In the genomic region with DNA sequence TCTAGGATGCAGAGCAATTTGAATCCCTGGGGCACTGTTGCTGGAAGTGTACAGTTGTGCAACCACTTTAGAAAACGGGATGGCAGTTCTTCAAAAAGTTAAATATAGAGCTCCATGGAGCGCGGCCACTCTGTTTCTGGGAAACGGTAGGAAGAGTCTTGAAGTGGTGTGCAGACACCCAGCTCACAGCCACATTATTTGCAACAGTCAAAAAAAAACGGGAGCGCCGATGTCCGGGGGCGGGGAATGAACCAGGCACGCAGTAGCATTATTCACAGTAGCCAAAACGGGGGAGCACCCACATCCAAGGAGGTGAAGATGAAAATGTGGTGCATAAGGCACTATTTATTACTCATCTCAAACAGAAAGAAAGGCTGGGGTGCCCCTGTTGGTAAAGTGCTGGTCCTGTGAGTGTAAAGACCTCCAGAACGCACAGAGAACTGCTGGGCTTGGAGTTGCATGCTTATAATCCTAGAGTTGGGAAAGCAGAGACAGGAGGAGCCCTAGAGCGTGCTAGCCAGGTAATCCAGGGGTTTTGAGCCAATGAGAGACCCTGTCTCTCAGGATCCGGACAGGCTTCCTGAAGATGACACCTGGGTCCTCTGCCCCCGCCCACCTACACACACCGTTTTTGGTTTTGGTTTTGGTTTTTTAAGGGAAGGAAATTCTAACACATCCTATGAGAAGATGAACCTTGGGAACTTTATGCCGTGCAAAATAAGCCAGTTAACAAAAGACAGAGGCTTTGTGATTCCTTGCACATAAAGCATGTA, we compare ENCODE assay signal across 19 mouse cellular contexts. TPM values are rescaled to one million over a fixed set of nuclear protein-coding genes. Genes with fewer than 3 reads are reported as not detected.
DNase-seq lines count a peak whose midpoint lies in the region; ATAC-seq and TF ChIP-seq lines count a peak whose summit lies in the region.
"Had no signal": no experiment of that assay in that cellular context is flagged by ENCODE, and none has a peak within 500 bp of the region (broad histone marks: within the 10 kb centered on the region; RNA-seq: fewer than 3 reads in every experiment).

No protein-coding gene starts in this region.

- no peaks in the 10 kb centered on the region for H3K4me1 ChIP-seq in brown adipose tissue, adult 24 weeks (ENCODE audit: control insufficient read depth, insufficient read depth, insufficient read length, low read length)
- no peaks in the 10 kb centered on the region for H3K4me1 ChIP-seq in hindbrain, embryonic 11.5 days (replicated peaks; ENCODE audit: control insufficient read depth, insufficient read depth, low read length)
- H3K4me1 ChIP-seq: embryonic facial prominence, embryonic 13.5 days; kidney, embryonic 15.5 days; midbrain, embryonic 15.5 days; neural tube, embryonic 13.5 days had no signal

- peak; percentile 56 for ATAC-seq in CD4-positive, CD25-positive, alpha-beta regulatory T cell, adult 4 months
- no peak for ATAC-seq in hindbrain, embryonic 11.5 days (ENCODE audit: low FRiP score)
- ATAC-seq: forebrain, embryonic 14.5 days; midbrain, embryonic 15.5 days had no signal

- H3K27me3 ChIP-seq in hindbrain, embryonic 11.5 days (ENCODE audit: control insufficient read depth, insufficient read depth, low read length), result no peaks in the 10 kb centered on the region
- H3K27me3 ChIP-seq: embryonic facial prominence, embryonic 13.5 days; kidney, embryonic 15.5 days; midbrain, embryonic 15.5 days; neural tube, embryonic 13.5 days had no signal

- peak; percentile 40 for DNase-seq in gastrocnemius, adult 2 months
- DNase-seq in gastrocnemius, postnatal 25 days, result no peak
- DNase-seq in left cerebral cortex, adult 9 months (ENCODE audit: low spot score in 2 of 2), result peak; percentile 18 to 48
- no peak for DNase-seq in kidney, adult 18-20 months
- no peak for DNase-seq in hindbrain, embryonic 11.5 days (ENCODE audit: low spot score)
- no peak for DNase-seq in gastrocnemius, postnatal 14 days
- DNase-seq: cerebellum, adult 9-10 months; retina, postnatal 1 day had no signal

- no peak for TF ChIP-seq CTCF in gastrocnemius, adult 2 months (IDR thresholded peaks at IDR 0.05)

- 84% methylated on average over 17 of the region's 17 CpGs for WGBS in hindbrain, embryonic 11.5 days

- no peaks in the 10 kb centered on the region for H3K36me3 ChIP-seq in hindbrain, embryonic 11.5 days (ENCODE audit: control insufficient read depth, insufficient read depth, low read length)
- H3K36me3 ChIP-seq: embryonic facial prominence, embryonic 13.5 days; kidney, embryonic 15.5 days; midbrain, embryonic 15.5 days; neural tube, embryonic 13.5 days had no signal

- no peaks in the 10 kb centered on the region for H3K9me3 ChIP-seq in hindbrain, embryonic 11.5 days (ENCODE audit: control insufficient read depth, low read length)
- H3K9me3 ChIP-seq: embryonic facial prominence, embryonic 13.5 days; midbrain, embryonic 15.5 days; neural tube, embryonic 13.5 days had no signal

- H3K27ac ChIP-seq in gastrocnemius, adult 2 months, result peak overlapping the region; percentile 53; the same call in 1 of the 2 replicates
- no peak overlapping the region for H3K27ac ChIP-seq in brown adipose tissue, adult 24 weeks (replicated peaks; ENCODE audit: low read depth, low read length)
- no peak overlapping the region for H3K27ac ChIP-seq in hindbrain, embryonic 11.5 days (ENCODE audit: low read depth, low read length)
- H3K27ac ChIP-seq: embryonic facial prominence, embryonic 13.5 days; kidney, embryonic 15.5 days; midbrain, embryonic 15.5 days; neural tube, embryonic 13.5 days had no signal

- H3K4me3 ChIP-seq in gastrocnemius, adult 2 months, result peak overlapping the region; percentile 23; the same call in 1 of the 2 replicates
- H3K4me3 ChIP-seq in brown adipose tissue, adult 24 weeks (ENCODE audit: insufficient read depth, low read depth, low read length), result 0 out of 2 replicates have a peak overlapping the region, but pooled peaks have one; percentile 9
- H3K4me3 ChIP-seq in hindbrain, embryonic 11.5 days (ENCODE audit: low read depth, low read length), result no peak overlapping the region
- H3K4me3 ChIP-seq: embryonic facial prominence, embryonic 13.5 days; kidney, embryonic 15.5 days; midbrain, embryonic 15.5 days; neural tube, embryonic 13.5 days had no signal

- H3K4me2 ChIP-seq in hindbrain, embryonic 11.5 days (replicated peaks; ENCODE audit: low read depth, low read length), result no peak overlapping the region
- H3K4me2 ChIP-seq: embryonic facial prominence, embryonic 13.5 days; kidney, embryonic 15.5 days; liver, embryonic 11.5 days; midbrain, embryonic 15.5 days; neural tube, embryonic 13.5 days had no signal

- intact Hi-C loops in gastrocnemius, adult 2 months (cut with DNase I), result no loop called here
- intact Hi-C loops in gastrocnemius, postnatal 14 days (cut with DNase I; ENCODE audit: low total_unique reads), result no loop called here

- H3K9ac ChIP-seq in hindbrain, embryonic 11.5 days (ENCODE audit: low read depth, low read length), result no peak overlapping the region
- H3K9ac ChIP-seq: embryonic facial prominence, embryonic 13.5 days; kidney, embryonic 15.5 days; midbrain, embryonic 15.5 days; neural tube, embryonic 13.5 days had no signal

RNA-seq across cellular contexts. Expression of a gene that starts 32.0 kb away (rescaled TPM):
- 10 to 100 TPM; 15.1 to 16.6 TPM for total RNA-seq in gastrocnemius, adult 2 months (2021)
- 10 to 100 TPM; 13.8 to 13.9 TPM for total RNA-seq in gastrocnemius, postnatal 25 days (2021)
- polyA plus RNA-seq in CD4-positive, CD25-positive, alpha-beta regulatory T cell, adult 4 months (2017; shearing (Covaris generic)), result 1 to 10 TPM; 5.3 to 5.5 TPM
- polyA plus RNA-seq in brown adipose tissue, adult 24 weeks (2012; ENCODE audit: insufficient read depth, insufficient read length, missing spikeins), result 6.5 and 7.8 TPM in 2 replicates
- polyA plus RNA-seq in hindbrain, embryonic 11.5 days (2014; fragmentation: Nextera tagmentation; extraction: Ambion mirVana), result 15.6 and 22.8 TPM in 2 replicates
- total RNA-seq in gastrocnemius, postnatal 14 days (2021), result 10 to 100 TPM in 1 of 2 experiments, 1 to 10 TPM in 1; 9.4 to 10.2 TPM

RNA-seq across cellular contexts. Expression of a gene that starts 32.0 kb away (rescaled TPM):
- 1 to 10 TPM; 6.2 to 7.8 TPM for total RNA-seq in gastrocnemius, adult 2 months (2021)
- total RNA-seq in gastrocnemius, postnatal 25 days (2021), result 1 to 10 TPM; 5.2 TPM
- polyA plus RNA-seq in CD4-positive, CD25-positive, alpha-beta regulatory T cell, adult 4 months (2017; shearing (Covaris generic)), result 10 to 100 TPM; 21.4 to 22.3 TPM
- polyA plus RNA-seq in brown adipose tissue, adult 24 weeks (2012; ENCODE audit: insufficient read depth, insufficient read length, missing spikeins), result 13.5 and 14.7 TPM in 2 replicates
- polyA plus RNA-seq in hindbrain, embryonic 11.5 days (2014; fragmentation: Nextera tagmentation; extraction: Ambion mirVana), result 16.6 and 18.8 TPM in 2 replicates
- total RNA-seq in gastrocnemius, postnatal 14 days (2021), result 1 to 10 TPM; 5.1 to 5.6 TPM

RNA-seq across cellular contexts. Expression of a gene that starts 35.4 kb away (rescaled TPM):
- total RNA-seq in gastrocnemius, adult 2 months (2021), result not detected
- total RNA-seq in gastrocnemius, postnatal 25 days (2021), result not detected
- polyA plus RNA-seq in CD4-positive, CD25-positive, alpha-beta regulatory T cell, adult 4 months (2017; shearing (Covaris generic)), result not detected
- not detected in 2 replicates for polyA plus RNA-seq in brown adipose tissue, adult 24 weeks (2012; ENCODE audit: insufficient read depth, insufficient read length, missing spikeins)
- not detected in 2 replicates for polyA plus RNA-seq in hindbrain, embryonic 11.5 days (2014; fragmentation: Nextera tagmentation; extraction: Ambion mirVana)
- total RNA-seq in gastrocnemius, postnatal 14 days (2021), result not detected
- total RNA-seq: layer of hippocampus, postnatal 14 days had no signal
- polyA plus RNA-seq: embryonic facial prominence, embryonic 13.5 days; forebrain, embryonic 14.5 days; kidney, embryonic 15.5 days; midbrain, embryonic 15.5 days; neural tube, embryonic 13.5 days had no signal

RNA-seq across cellular contexts. Expression of a gene that starts 49.6 kb away (rescaled TPM):
- 1 to 10 TPM; 1.6 TPM for total RNA-seq in gastrocnemius, adult 2 months (2021)
- 1 to 10 TPM; 1.9 to 2.5 TPM for total RNA-seq in gastrocnemius, postnatal 25 days (2021)
- polyA plus RNA-seq in CD4-positive, CD25-positive, alpha-beta regulatory T cell, adult 4 months (2017; shearing (Covaris generic)), result 10 to 100 TPM; 61.7 to 77.0 TPM
- polyA plus RNA-seq in brown adipose tissue, adult 24 weeks (2012; ENCODE audit: insufficient read depth, insufficient read length, missing spikeins), result 3.3 and 6.0 TPM in 2 replicates
- 8.1 and 8.7 TPM in 2 replicates for polyA plus RNA-seq in hindbrain, embryonic 11.5 days (2014; fragmentation: Nextera tagmentation; extraction: Ambion mirVana)
- 1 to 10 TPM; 5.3 to 5.6 TPM for total RNA-seq in gastrocnemius, postnatal 14 days (2021)

RNA-seq across cellular contexts. Expression of a gene that starts 56.3 kb away (rescaled TPM):
- 10 to 100 TPM; 59.1 to 76.9 TPM for total RNA-seq in gastrocnemius, adult 2 months (2021)
- total RNA-seq in gastrocnemius, postnatal 25 days (2021), result 10 to 100 TPM; 48.0 to 55.0 TPM
- polyA plus RNA-seq in CD4-positive, CD25-positive, alpha-beta regulatory T cell, adult 4 months (2017; shearing (Covaris generic)), result not detected
- 2.2 TPM in 1 of 2 replicates, not detected in the other for polyA plus RNA-seq in brown adipose tissue, adult 24 weeks (2012; ENCODE audit: insufficient read depth, insufficient read length, missing spikeins)
- polyA plus RNA-seq in hindbrain, embryonic 11.5 days (2014; fragmentation: Nextera tagmentation; extraction: Ambion mirVana), result not detected in 2 replicates
- total RNA-seq in gastrocnemius, postnatal 14 days (2021), result 10 to 100 TPM; 24.5 to 42.0 TPM
- total RNA-seq: hematopoietic stem cell, adult 5-6 weeks had no signal
- polyA plus RNA-seq: embryonic facial prominence, embryonic 13.5 days; forebrain, embryonic 14.5 days; kidney, embryonic 15.5 days; liver, embryonic 11.5 days; midbrain, embryonic 15.5 days; neural tube, embryonic 13.5 days; stomach, embryonic 14.5 days had no signal

Comparison
In these comparisons a context has a peak if more than half of its experiments do, and no peak if none do; other contexts are left out.
1. DNase-seq: peak in gastrocnemius, adult 2 months (single experiment) and left cerebral cortex, adult 9 months (2 of 2); none in gastrocnemius, postnatal 25 days (single experiment), kidney, adult 18-20 months (single experiment), hindbrain, embryonic 11.5 days (single experiment) and gastrocnemius, postnatal 14 days (single experiment).